Mouse (Mus musculus) C2C12 (cell line): Measurements from ENCODE around the gene Amh. TPM values are rescaled to one million over a fixed set of nuclear protein-coding genes. Genes with fewer than 3 reads are reported as not detected.

Source experiments
- H3K27me3 ChIP-seq: one replicate; pipeline ENCODE4 v1.6.1; 2011; ENCODE audit not compliant: control insufficient read depth, insufficient read depth, insufficient read length
- H3K36me3 ChIP-seq: one replicate; pipeline ENCODE4 v1.6.1; 2011; ENCODE audit not compliant: control insufficient read depth, insufficient read depth
- H3K4me3 ChIP-seq: one replicate; pipeline ENCODE4 v1.5.1; 2011; ENCODE audit warnings: mild to moderate bottlenecking, control low read depth; ENCODE audit not compliant: poor library complexity, insufficient read depth, severe bottlenecking
- H3K79me2 ChIP-seq: one replicate; pipeline ENCODE4 v1.6.1; 2011; ENCODE audit not compliant: control insufficient read depth, insufficient read depth
- H3K79me3 ChIP-seq: one replicate; pipeline ENCODE4 v1.6.1; 2011; ENCODE audit warnings: low read depth, control low read depth
- H3ac ChIP-seq: one replicate; pipeline ENCODE3; 2011; ENCODE audit warnings: low read depth; ENCODE audit not compliant: control insufficient read depth, insufficient read length
- CEBPB ChIP-seq: IDR thresholded peaks from one replicate; pipeline ENCODE4 v1.6.1; 2011; ENCODE audit warnings: low read depth, mild to moderate bottlenecking, control low read depth, moderate library complexity
- CTCF ChIP-seq: IDR thresholded peaks from one replicate; pipeline ENCODE4 v1.5.1; 2011; ENCODE audit not compliant: control insufficient read depth, insufficient read depth, insufficient read length
- FOSL1 ChIP-seq: IDR thresholded peaks from one replicate; pipeline ENCODE4 v1.8.0; 2011; ENCODE audit warnings: mild to moderate bottlenecking, low read length; ENCODE audit not compliant: poor library complexity, insufficient read depth, severe bottlenecking
- MAX ChIP-seq: IDR thresholded peaks from one replicate; pipeline ENCODE4 v1.6.1; 2011; ENCODE audit warnings: mild to moderate bottlenecking, control low read depth
- MYOD1 ChIP-seq: IDR thresholded peaks from one replicate; pipeline ENCODE4 v1.6.1; 2011; ENCODE audit warnings: low read depth; ENCODE audit not compliant: control insufficient read depth, insufficient read length
- MYOG ChIP-seq: IDR thresholded peaks from one replicate; pipeline ENCODE4 v1.6.1; 2011; ENCODE audit not compliant: control insufficient read depth, insufficient read length; ENCODE audit errors: extremely low read depth
- USF1 ChIP-seq: IDR thresholded peaks from one replicate; pipeline ENCODE4 v1.6.1; 2011; ENCODE audit warnings: low read depth, mild to moderate bottlenecking, control low read depth, moderate library complexity
- polyA plus RNA-seq: library from polyadenylated mRNA; unstranded; fragments of >200 nt; fragmentation: generic; extraction: Trizol; gene quantifications from one replicate; pipeline ENCODE4 v1.2.1, GENCODE M21; 2012; ENCODE audit warnings: missing spikeins

Gene Amh
- polyA plus RNA-seq, 1 experiment: 0.87 TPM

GRCm38 (mm10) chr10:80758651-80759050 is 46.4 kb upstream of the Amh start:
- H3K79me3 ChIP-seq: peaks cover 76% of the 10 kb centered on the region
- H3K4me3 ChIP-seq: no peak overlapping the region
- no peaks in the 10 kb centered on the region for H3K36me3 ChIP-seq
- peaks cover 86% of the 10 kb centered on the region for H3K79me2 ChIP-seq
- no peak overlapping the region for H3ac ChIP-seq
- H3K27me3 ChIP-seq: no peaks in the 10 kb centered on the region
- TF ChIP-seq MYOG (no peak), USF1 (peak; percentile 81), CTCF (no peak), MYOD1 (peak; percentile 6), MAX (peak; percentile 22), FOSL1 (peak; percentile 54), CEBPB (no peak)

GRCm38 (mm10) chr10:80760596-80761524 is 44.2 kb upstream of the Amh start:
- peaks cover 91% of the 10 kb centered on the region for H3K79me3 ChIP-seq
- no peak overlapping the region for H3K4me3 ChIP-seq
- TF ChIP-seq MAX (no peak), MYOD1 (no peak), MYOG (no peak)
- peaks cover 100% of the 10 kb centered on the region for H3K79me2 ChIP-seq
- H3ac ChIP-seq: no peak overlapping the region
- no peaks in the 10 kb centered on the region for H3K27me3 ChIP-seq
- peaks cover 18% of the 10 kb centered on the region for H3K36me3 ChIP-seq

- H3ac ChIP-seq: no peak overlapping the region
- peaks cover 86% of the 10 kb centered on the region for H3K79me3 ChIP-seq
- H3K4me3 ChIP-seq: no peak overlapping the region
- peaks cover 28% of the 10 kb centered on the region for H3K36me3 ChIP-seq
- no peaks in the 10 kb centered on the region for H3K27me3 ChIP-seq
- TF ChIP-seq FOSL1: no peak
- no peak for TF ChIP-seq USF1
- no peak for TF ChIP-seq CEBPB
- no peak for TF ChIP-seq MYOG
- TF ChIP-seq MYOD1: no peak
- TF ChIP-seq CTCF: no peak
- TF ChIP-seq MAX: no peak
- peaks cover 100% of the 10 kb centered on the region for H3K79me2 ChIP-seq
These were observed 43.2 kb upstream of the Amh start for GRCm38 (mm10) chr10:80761821-80762220.

- peaks cover 69% of the 10 kb centered on the region for H3K79me3 ChIP-seq
- H3K79me2 ChIP-seq: peaks cover 91% of the 10 kb centered on the region
- H3K4me3 ChIP-seq: no peak overlapping the region
- H3K36me3 ChIP-seq: peaks cover 42% of the 10 kb centered on the region
- H3ac ChIP-seq: no peak overlapping the region
- peak; percentile 73 for TF ChIP-seq MYOD1
- TF ChIP-seq CTCF: no peak
- no peak for TF ChIP-seq MYOG
- peak; percentile 73 for TF ChIP-seq USF1
- peak; percentile 89 for TF ChIP-seq CEBPB
- TF ChIP-seq MAX: peak; percentile 74
- peak; percentile 50 for TF ChIP-seq FOSL1
- H3K27me3 ChIP-seq: no peaks in the 10 kb centered on the region
These were observed 41.5 kb upstream of the Amh start for GRCm38 (mm10) chr10:80763502-80763901.

GRCm38 (mm10) chr10:80765746-80766145 is 39.3 kb upstream of the Amh start:
- H3K79me3 ChIP-seq: peaks cover 46% of the 10 kb centered on the region
- no peak overlapping the region for H3ac ChIP-seq
- peaks cover 69% of the 10 kb centered on the region for H3K79me2 ChIP-seq
- H3K27me3 ChIP-seq: no peaks in the 10 kb centered on the region
- no peak overlapping the region for H3K4me3 ChIP-seq
- H3K36me3 ChIP-seq: peaks cover 65% of the 10 kb centered on the region
- TF ChIP-seq USF1 (no peak), CTCF (no peak), MYOD1 (no peak), FOSL1 (no peak), MYOG (no peak), MAX (no peak), CEBPB (no peak)
